Mouse (Mus musculus): Measurements from ENCODE around the gene 9130213A22Rik. TPM values are rescaled to one million over a fixed set of nuclear protein-coding genes. Genes with fewer than 3 reads are reported as not detected.

The 9130213A22Rik gene
- polyA plus RNA-seq, 1 experiment from 2014 or later = 0.40 TPM

- H3K4me3 ChIP-seq = peak overlapping the region; percentile 41
- H3K27ac ChIP-seq (replicated peaks) = peak overlapping the region; percentile 63; the same call in 1 of the 2 replicates
- WGBS = 36% methylated on average over 8 of the region's 8 CpGs
These were observed 12.2 kb upstream of the 9130213A22Rik start for GRCm38 (mm10) chr11:69134622-69134968.

GRCm38 (mm10) chr11:69133923-69134621, 11.7 kb upstream of the 9130213A22Rik start:
- Histone ChIP-seq H3K9ac (peak overlapping the region; percentile 26), H3K27me3 (no peaks in the 10 kb centered on the region; the same call in none of the 2 replicates), H3K27ac (replicated peaks) (peak overlapping the region; percentile 63), H3K4me3 (peak overlapping the region; percentile 41), H3K9me3 (no peaks in the 10 kb centered on the region), H3K4me1 (replicated peaks) (peaks cover 7% of the 10 kb centered on the region; the same call in 1 of the 2 replicates), H3K4me2 (peak overlapping the region; percentile 59), H3K36me3 (no peaks in the 10 kb centered on the region)
- peak; percentile 78 for ATAC-seq (ENCODE audit: low FRiP score, low read depth)
- 1% methylated on average over 34 of the region's 34 CpGs for WGBS

More at GRCm38 (mm10) chr11:69134622-69134968, 12.2 kb upstream of the 9130213A22Rik start:
- ATAC-seq (ENCODE audit: low FRiP score, low read depth) = peak; percentile 59; the same call in 1 of the 2 replicates
- H3K4me2 ChIP-seq = peak overlapping the region; percentile 59
- H3K9me3 ChIP-seq = no peaks in the 10 kb centered on the region
- H3K9ac ChIP-seq = peak overlapping the region; percentile 26
- H3K4me1 ChIP-seq (replicated peaks) = peaks cover 7% of the 10 kb centered on the region; the same call in 1 of the 2 replicates
- no peaks in the 10 kb centered on the region; the same call in none of the 2 replicates for H3K27me3 ChIP-seq
- no peaks in the 10 kb centered on the region for H3K36me3 ChIP-seq

GRCm38 (mm10) chr11:69133566-69133922, 11.2 kb upstream of the 9130213A22Rik start:
- peak overlapping the region; percentile 41 for H3K4me3 ChIP-seq
- no peaks in the 10 kb centered on the region; the same call in none of the 2 replicates for H3K27me3 ChIP-seq
- no peak for ATAC-seq (ENCODE audit: low FRiP score, low read depth)
- H3K4me1 ChIP-seq (replicated peaks) = peaks cover 7% of the 10 kb centered on the region; the same call in 1 of the 2 replicates
- no peaks in the 10 kb centered on the region for H3K9me3 ChIP-seq
- H3K27ac ChIP-seq (replicated peaks) = 0 out of 2 replicates have a peak overlapping the region, but pooled peaks have one; percentile 63
- WGBS = 19% methylated on average over 5 of the region's 5 CpGs
- H3K9ac ChIP-seq = no peak overlapping the region
- H3K36me3 ChIP-seq = no peaks in the 10 kb centered on the region
- H3K4me2 ChIP-seq = peak overlapping the region; percentile 59

GRCm38 (mm10) chr11:69128426-69129122, 6.2 kb upstream of the 9130213A22Rik start:
- Histone ChIP-seq H3K4me1 (replicated peaks) (peaks cover 15% of the 10 kb centered on the region), H3K27ac (replicated peaks) (no peak overlapping the region), H3K9ac (no peak overlapping the region), H3K4me3 (no peak overlapping the region), H3K27me3 (peaks cover 5% of the 10 kb centered on the region), H3K4me2 (no peak overlapping the region), H3K9me3 (no peaks in the 10 kb centered on the region), H3K36me3 (no peaks in the 10 kb centered on the region)
- ATAC-seq (ENCODE audit: low FRiP score, low read depth) = no peak
- WGBS = 79% methylated on average over 8 of the region's 8 CpGs

- Histone ChIP-seq H3K4me3 (peak overlapping the region; percentile 61), H3K36me3 (no peaks in the 10 kb centered on the region), H3K27ac (replicated peaks) (no peak overlapping the region), H3K4me2 (peak overlapping the region; percentile 76), H3K9ac (peak overlapping the region; percentile 56), H3K27me3 (peaks cover 5% of the 10 kb centered on the region), H3K4me1 (replicated peaks) (peaks cover 18% of the 10 kb centered on the region), H3K9me3 (no peaks in the 10 kb centered on the region)
- 62% methylated on average over 2 of the region's 2 CpGs for WGBS
- ATAC-seq (ENCODE audit: low FRiP score, low read depth) = no peak
These were observed 4.3 kb upstream of the 9130213A22Rik start for GRCm38 (mm10) chr11:69126706-69127095.

GRCm38 (mm10) chr11:69125919-69126705, 3.7 kb upstream of the 9130213A22Rik start:
- peak overlapping the region; percentile 76 for H3K4me2 ChIP-seq
- peak overlapping the region; percentile 61 for H3K4me3 ChIP-seq
- no peaks in the 10 kb centered on the region for H3K36me3 ChIP-seq
- no peak for ATAC-seq (ENCODE audit: low FRiP score, low read depth)
- H3K9me3 ChIP-seq = no peaks in the 10 kb centered on the region
- 7% methylated on average over 20 of the region's 20 CpGs for WGBS
- H3K27me3 ChIP-seq = peaks cover 5% of the 10 kb centered on the region
- H3K4me1 ChIP-seq (replicated peaks) = peaks cover 24% of the 10 kb centered on the region
- peak overlapping the region; percentile 56 for H3K9ac ChIP-seq
- H3K27ac ChIP-seq (replicated peaks) = peak overlapping the region; percentile 83

- H3K9me3 ChIP-seq = no peaks in the 10 kb centered on the region
- peaks cover 29% of the 10 kb centered on the region for H3K4me1 ChIP-seq (replicated peaks)
- H3K27me3 ChIP-seq = peaks cover 5% of the 10 kb centered on the region
- WGBS = 1% methylated on average over 3 of the region's 3 CpGs
- peak within 1 kb of the TSS; percentile 61 for H3K4me3 ChIP-seq
- ATAC-seq (ENCODE audit: low FRiP score, low read depth) = no peak
- no peaks in the 10 kb centered on the region for H3K36me3 ChIP-seq
- H3K27ac ChIP-seq (replicated peaks) = peak within 1 kb of the TSS; percentile 83
- peak within 1 kb of the TSS; percentile 56 for H3K9ac ChIP-seq
- peak within 1 kb of the TSS; percentile 76 for H3K4me2 ChIP-seq
These were observed 3.3 kb upstream of the 9130213A22Rik start, which contains the start of gene Aloxe3 for GRCm38 (mm10) chr11:69125852-69125918. TSS of gene Aloxe3 (plus strand) at chr11:69125896.

- Histone ChIP-seq H3K9ac (peak overlapping the region; percentile 56), H3K36me3 (no peaks in the 10 kb centered on the region), H3K27me3 (peaks cover 9% of the 10 kb centered on the region), H3K4me3 (peak overlapping the region; percentile 61), H3K4me2 (peak overlapping the region; percentile 76), H3K4me1 (replicated peaks) (peaks cover 33% of the 10 kb centered on the region), H3K9me3 (no peaks in the 10 kb centered on the region), H3K27ac (replicated peaks) (peak overlapping the region; percentile 83)
- under 1% methylated on average over 24 of the region's 24 CpGs for WGBS
- ATAC-seq (ENCODE audit: low FRiP score, low read depth) = peak; percentile 27
These were observed 2.9 kb upstream of the 9130213A22Rik start for GRCm38 (mm10) chr11:69125041-69125851.

GRCm38 (mm10) chr11:69124498-69124847, 2.1 kb upstream of the 9130213A22Rik start:
- ATAC-seq (ENCODE audit: low FRiP score, low read depth) = peak; percentile 42
- Histone ChIP-seq H3K4me2 (peak overlapping the region; percentile 98), H3K4me1 (replicated peaks) (peaks cover 41% of the 10 kb centered on the region), H3K9ac (no peak overlapping the region), H3K4me3 (peak overlapping the region; percentile 89), H3K36me3 (no peaks in the 10 kb centered on the region), H3K27me3 (peaks cover 11% of the 10 kb centered on the region), H3K27ac (replicated peaks) (no peak overlapping the region), H3K9me3 (no peaks in the 10 kb centered on the region)
- WGBS = under 1% methylated on average over 3 of the region's 3 CpGs

GRCm38 (mm10) chr11:69123693-69124497, 1.5 kb upstream of the 9130213A22Rik start:
- Histone ChIP-seq H3K27ac (replicated peaks) (peak overlapping the region; percentile 68), H3K4me2 (peak overlapping the region; percentile 98), H3K27me3 (peaks cover 11% of the 10 kb centered on the region), H3K9me3 (no peaks in the 10 kb centered on the region), H3K4me3 (peak overlapping the region; percentile 89), H3K36me3 (no peaks in the 10 kb centered on the region), H3K9ac (peak overlapping the region; percentile 35), H3K4me1 (replicated peaks) (peaks cover 46% of the 10 kb centered on the region)
- peak; percentile 70 for ATAC-seq (ENCODE audit: low FRiP score, low read depth)
- under 1% methylated on average over 31 of the region's 31 CpGs for WGBS
